Mouse (Mus musculus) intestine, postnatal 0 days (tissue): ENCODE measurements at regions not wholly inside any gene's neighbourhood (a gene's known extent, or its start where the extent isn't known, plus 50 kb on each side); places are given as distances from the start of the nearest gene placed in this dataset.

ENCODE experiments used
- ATAC-seq: fragments of 200-750 bp; cut with Nextera tagmentation; 2 replicates; pipeline ENCODE4 v1.8.0; 2017; ENCODE audit warnings: mild to moderate bottlenecking, moderate TSS enrichment, moderate library complexity
- H3K27ac ChIP-seq: fragments of 300-500 bp; sonication (generic); 2 replicates; pipeline ENCODE4 v1.5.1; 2014; ENCODE audit warnings: mild to moderate bottlenecking, low read depth, low read length, moderate library complexity
- H3K27me3 ChIP-seq: fragments of 300-500 bp; sonication (generic); replicated peaks from 2 replicates; pipeline ENCODE4 v1.6.1; 2014; ENCODE audit warnings: low read length, mixed read lengths; ENCODE audit not compliant: control insufficient read depth, insufficient read depth
- H3K36me3 ChIP-seq: fragments of 300-500 bp; sonication (generic); 2 replicates; pipeline ENCODE4 v1.6.1; 2014; ENCODE audit warnings: mild to moderate bottlenecking, moderate library complexity; ENCODE audit not compliant: control insufficient read depth, insufficient read depth
- H3K4me1 ChIP-seq: fragments of 300-500 bp; sonication (generic); replicated peaks from 2 replicates; pipeline ENCODE4 v1.6.1; 2014; ENCODE audit warnings: antibody characterized with exemption, low read length, mixed read lengths; ENCODE audit not compliant: control insufficient read depth, insufficient read depth
- H3K4me2 ChIP-seq: fragments of 300-500 bp; sonication (generic); replicated peaks from 2 replicates; pipeline ENCODE4 v1.6.1; 2014; ENCODE audit warnings: low read depth, mild to moderate bottlenecking, moderate library complexity
- H3K4me3 ChIP-seq: fragments of 300-500 bp; sonication (generic); 2 replicates; pipeline ENCODE4 v1.5.1; 2014; ENCODE audit warnings: low read depth, low read length
- H3K9ac ChIP-seq: fragments of 300-500 bp; sonication (generic); 2 replicates; pipeline ENCODE4 v1.6.1; 2014; ENCODE audit warnings: mild to moderate bottlenecking, low read depth, low read length
- H3K9me3 ChIP-seq: fragments of 300-500 bp; sonication (generic); 2 replicates; pipeline ENCODE4 v1.6.1; 2016; ENCODE audit warnings: mixed run types; ENCODE audit not compliant: control insufficient read depth
- CTCF ChIP-seq: sonication (generic); IDR thresholded peaks from 2 replicates; pipeline ENCODE4 v1.5.1; 2016; ENCODE audit warnings: low read depth, mild to moderate bottlenecking, control low read depth, antibody characterized with exemption, moderate library complexity
- WGBS: fragments of 180-500 bp; shearing (Covaris S2); extraction: QIAGEN DNeasy Blood & Tissue Kit; methylation state at CpG from one replicate; pipeline ENCODE4 v1.1.7; 2014; 5-methylcytosine and 5-hydroxymethylcytosine counted together

DNA sequence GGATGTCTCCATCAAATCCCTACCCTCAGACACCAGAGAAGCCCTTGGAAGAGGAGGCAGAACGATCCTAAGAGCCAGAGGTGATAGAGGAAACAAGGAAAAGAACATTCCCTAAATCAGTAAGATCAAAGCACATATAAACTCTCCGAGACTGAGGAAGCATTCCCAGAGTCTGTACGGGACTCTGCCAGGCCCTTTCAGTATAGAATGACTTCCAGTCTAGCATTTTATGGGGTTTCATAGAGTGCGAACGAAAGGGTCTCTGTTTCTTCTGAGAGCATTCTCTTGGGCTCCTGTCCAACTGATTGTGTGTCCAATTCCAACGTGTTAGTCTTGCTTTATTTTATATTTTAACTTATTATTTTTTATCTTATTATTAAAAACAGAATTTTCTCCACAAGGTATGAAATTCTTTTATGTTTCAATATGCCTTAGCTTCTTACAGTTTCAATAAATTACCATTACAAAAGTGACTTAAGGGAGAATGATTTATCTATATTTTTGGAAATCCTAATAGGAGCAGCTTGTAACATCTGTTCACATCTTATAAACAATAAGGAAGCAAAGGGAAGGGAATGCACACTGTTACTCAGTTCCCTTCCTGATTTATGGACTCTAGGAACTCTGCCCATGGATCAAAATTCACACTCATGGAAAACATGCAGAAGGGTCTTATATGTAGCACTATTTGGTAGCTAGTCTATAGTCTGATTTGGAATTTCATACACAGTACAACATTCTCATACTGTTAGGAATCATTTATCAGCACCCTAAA is 628.8 kb downstream of the Slitrk6 start:
- no peak overlapping the region for H3K9ac ChIP-seq
- H3K27ac ChIP-seq, result no peak overlapping the region
- 43% methylated on average over 6 of the region's 6 CpGs for whole genome bisulfite sequencing
- no peak overlapping the region for H3K4me3 ChIP-seq
- TF ChIP-seq CTCF, result no peak
- no peaks in the 10 kb centered on the region for H3K27me3 ChIP-seq
- no peaks in the 10 kb centered on the region for H3K36me3 ChIP-seq
- no peaks in the 10 kb centered on the region for H3K4me1 ChIP-seq
- H3K9me3 ChIP-seq, result no peaks in the 10 kb centered on the region
- H3K4me2 ChIP-seq, result no peak overlapping the region
- no peak for ATAC-seq

DNA sequence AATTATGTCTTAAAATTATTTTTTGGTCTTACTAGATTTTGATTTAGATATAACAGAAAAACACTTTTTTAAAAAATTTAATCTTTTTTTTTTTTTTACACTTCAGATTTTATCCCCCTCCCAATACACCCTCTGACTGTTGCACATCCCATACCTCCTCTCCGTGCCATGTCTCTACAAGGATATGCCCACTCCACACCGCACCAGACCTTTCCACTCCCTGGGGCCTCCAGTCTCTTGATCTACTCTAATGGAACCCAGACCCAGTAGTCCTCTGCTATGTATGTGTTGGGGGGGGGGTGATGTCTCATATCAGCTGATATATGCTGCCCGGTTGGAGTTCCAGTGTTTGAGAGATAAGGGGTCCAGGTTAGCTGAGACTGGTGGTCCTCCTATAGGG is 632.2 kb downstream of the Slitrk6 start:
- Histone ChIP-seq H3K9ac (no peak overlapping the region), H3K36me3 (no peaks in the 10 kb centered on the region), H3K27ac (no peak overlapping the region), H3K4me3 (no peak overlapping the region), H3K4me2 (no peak overlapping the region), H3K27me3 (no peaks in the 10 kb centered on the region), H3K9me3 (no peaks in the 10 kb centered on the region), H3K4me1 (no peaks in the 10 kb centered on the region)
- ATAC-seq, result no peak
- no peak for TF ChIP-seq CTCF
- WGBS, result 91% methylated on average over 3 of the region's 3 CpGs

DNA sequence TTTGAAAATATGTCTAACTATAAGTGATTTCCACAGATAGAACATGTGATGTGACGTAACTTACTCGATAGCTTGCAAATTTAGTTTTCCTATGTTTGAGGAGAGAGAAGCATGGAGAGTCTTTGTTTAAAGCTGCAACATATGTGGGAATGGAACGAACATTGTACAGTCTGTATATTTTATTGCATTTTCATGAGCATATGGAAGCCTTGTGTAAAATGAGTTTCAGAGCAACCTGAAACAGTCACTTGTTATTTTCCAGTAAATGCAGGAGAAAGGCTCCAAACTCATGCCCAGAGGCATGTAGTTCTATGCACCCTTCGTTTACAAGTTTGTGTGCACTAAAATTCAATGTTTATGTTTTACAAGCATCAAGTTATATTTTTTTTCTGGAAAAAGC is 639.4 kb downstream of the Slitrk6 start:
- Histone ChIP-seq H3K4me1 (no peaks in the 10 kb centered on the region), H3K9me3 (no peaks in the 10 kb centered on the region), H3K4me3 (no peak overlapping the region), H3K9ac (no peak overlapping the region), H3K27ac (no peak overlapping the region), H3K36me3 (no peaks in the 10 kb centered on the region), H3K27me3 (no peaks in the 10 kb centered on the region), H3K4me2 (no peak overlapping the region)
- 81% methylated on average over 4 of the region's 4 CpGs for WGBS
- no peak for ATAC-seq
- TF ChIP-seq CTCF, result no peak

DNA sequence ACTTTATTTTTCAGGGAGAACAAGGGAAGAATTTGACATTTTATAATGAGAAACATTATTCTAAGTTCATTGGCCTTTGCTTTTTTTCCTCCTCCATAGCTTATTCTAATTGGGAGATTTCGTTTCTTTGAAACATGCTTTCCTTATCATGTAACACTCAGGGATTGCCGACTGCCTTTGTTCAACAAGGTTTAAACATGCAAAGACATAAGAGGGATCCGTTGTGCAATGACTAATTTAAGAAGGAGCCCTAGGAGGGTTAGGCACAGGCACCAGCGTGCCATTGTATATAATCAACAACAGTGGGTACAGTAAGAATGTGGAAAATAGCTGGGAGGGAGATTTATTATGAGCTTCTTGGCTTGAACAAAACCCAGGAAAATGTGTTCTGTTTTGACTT is 654.1 kb downstream of the Slitrk6 start:
- no peak overlapping the region for H3K9ac ChIP-seq
- TF ChIP-seq CTCF, result no peak
- no peak overlapping the region for H3K4me2 ChIP-seq
- no peaks in the 10 kb centered on the region for H3K27me3 ChIP-seq
- no peaks in the 10 kb centered on the region for H3K9me3 ChIP-seq
- ATAC-seq, result no peak
- H3K4me1 ChIP-seq, result no peaks in the 10 kb centered on the region
- WGBS, result 73% methylated on average over 4 of the region's 4 CpGs
- no peaks in the 10 kb centered on the region for H3K36me3 ChIP-seq
- no peak overlapping the region for H3K27ac ChIP-seq
- H3K4me3 ChIP-seq, result no peak overlapping the region

DNA sequence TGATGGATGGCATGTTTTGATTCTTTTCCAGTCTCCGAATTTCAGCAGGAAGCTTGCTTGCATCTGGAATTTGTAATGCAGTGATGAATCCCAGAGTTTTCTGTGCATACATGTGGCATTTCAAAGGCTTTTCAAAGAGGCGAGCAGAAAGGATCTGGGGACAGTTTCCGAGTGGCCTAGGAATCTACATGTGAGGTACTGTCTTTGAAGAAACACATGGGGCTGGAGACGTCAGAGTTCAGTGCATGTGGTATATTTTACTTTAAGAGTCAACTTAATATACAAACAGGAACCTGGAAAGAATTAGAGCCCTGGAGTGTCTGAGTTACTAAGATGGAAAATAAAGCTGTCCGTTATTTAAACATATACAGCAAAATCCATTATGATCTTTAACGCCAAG is 676.6 kb downstream of the Slitrk6 start:
- no peak overlapping the region for H3K27ac ChIP-seq

DNA sequence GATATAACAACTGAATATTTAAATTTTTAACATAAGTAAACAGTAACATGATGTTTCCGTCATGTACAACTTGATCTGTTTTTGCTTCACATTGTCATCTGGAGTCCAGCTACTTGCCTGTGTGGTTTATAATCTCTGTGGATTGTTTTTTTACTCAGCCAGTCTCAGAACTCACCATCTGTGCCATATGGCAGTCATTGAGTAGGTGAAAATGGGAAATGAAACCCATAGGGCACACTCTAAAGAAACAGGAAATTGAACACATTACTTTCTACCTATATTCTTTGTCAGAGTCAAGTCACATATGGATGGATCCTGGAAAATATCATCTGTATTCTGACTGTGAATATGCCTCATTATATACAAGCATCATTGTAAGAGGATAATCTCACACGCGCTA is 707.2 kb downstream of the Slitrk6 start:
- no peak for ATAC-seq
- H3K4me3 ChIP-seq, result no peak overlapping the region
- H3K27me3 ChIP-seq, result no peaks in the 10 kb centered on the region
- H3K36me3 ChIP-seq, result no peaks in the 10 kb centered on the region
- no peaks in the 10 kb centered on the region for H3K4me1 ChIP-seq
- no peak for TF ChIP-seq CTCF
- WGBS, result 96% methylated on average over 3 of the region's 3 CpGs
- no peak overlapping the region for H3K4me2 ChIP-seq
- H3K9ac ChIP-seq, result no peak overlapping the region
- no peaks in the 10 kb centered on the region for H3K9me3 ChIP-seq
- H3K27ac ChIP-seq, result no peak overlapping the region

More for the DNA sequence above, 676.6 kb downstream of the Slitrk6 start:
- Histone ChIP-seq H3K36me3 (no peaks in the 10 kb centered on the region), H3K27me3 (no peaks in the 10 kb centered on the region), H3K9me3 (no peaks in the 10 kb centered on the region), H3K4me2 (no peak overlapping the region), H3K4me3 (no peak overlapping the region), H3K4me1 (no peaks in the 10 kb centered on the region), H3K9ac (no peak overlapping the region)
- ATAC-seq, result no peak
- 56% methylated on average over 6 of the region's 6 CpGs for WGBS
- no peak for TF ChIP-seq CTCF
